In the genomic region with DNA sequence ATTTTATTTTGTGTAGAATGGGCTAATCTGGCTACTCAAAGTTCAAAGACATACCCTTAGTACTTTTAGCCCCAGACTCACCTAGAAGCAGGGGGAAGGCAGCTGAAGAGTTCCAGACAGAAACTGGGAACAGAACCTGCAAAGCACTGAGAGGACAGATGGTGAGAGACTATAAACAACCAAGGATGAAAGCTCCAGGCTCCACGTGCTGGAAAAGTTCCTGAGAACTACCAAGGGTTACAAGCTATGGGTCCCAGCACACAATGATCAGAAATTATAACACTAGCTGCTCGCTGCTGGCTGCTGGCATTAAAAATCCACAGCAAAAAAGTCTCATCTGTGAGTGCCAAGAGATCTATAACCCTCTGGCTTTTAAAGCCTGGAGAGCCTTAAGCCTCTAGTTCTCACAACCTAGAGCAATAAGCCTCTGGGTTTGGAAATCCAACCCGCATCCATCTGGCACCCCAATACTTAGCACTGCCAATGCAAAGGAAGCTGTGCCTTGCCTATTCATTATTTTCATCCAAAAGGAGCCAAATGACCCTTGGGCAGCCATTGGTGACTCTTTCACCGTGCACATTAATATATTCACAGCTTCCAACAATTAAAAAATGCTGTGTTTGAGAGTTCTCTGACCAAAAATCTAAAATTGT, we compare ENCODE assay signal across 25 mouse cellular contexts.
A peak's percentile ranks its signal among the peaks of the same experiment; 100 is the strongest.
DNase-seq lines count a peak whose midpoint lies in the region; ATAC-seq and TF ChIP-seq lines count a peak whose summit lies in the region.
"Had no signal": no experiment of that assay in that cellular context is flagged by ENCODE, and none has a peak within 500 bp of the region (broad histone marks: within the 10 kb centered on the region; RNA-seq: fewer than 3 reads in every experiment).

No protein-coding gene starts in this region.

- H3K4me1 ChIP-seq in cerebellum, adult 2 months (ENCODE audit: control insufficient read depth, insufficient read depth, low read length), result peaks cover under 1% of the 10 kb centered on the region; the same call in 1 of the 2 replicates
- H3K4me1 ChIP-seq in intestine, embryonic 16.5 days (ENCODE audit: control insufficient read depth, insufficient read depth, low read length), result no peaks in the 10 kb centered on the region
- H3K4me1 ChIP-seq: embryonic facial prominence, embryonic 10.5 days; embryonic facial prominence, embryonic 15.5 days; forebrain, embryonic 12.5 days; hindbrain, embryonic 10.5 days; kidney, embryonic 15.5 days; lung, embryonic 15.5 days; midbrain, embryonic 12.5 days had no signal

- no peak overlapping the region for H3K4me2 ChIP-seq in intestine, embryonic 16.5 days (ENCODE audit: low read depth, low read length)
- H3K4me2 ChIP-seq: embryonic facial prominence, embryonic 15.5 days; forebrain, embryonic 12.5 days; kidney, embryonic 15.5 days; limb, embryonic 13.5 days; liver, embryonic 11.5 days; lung, embryonic 15.5 days; midbrain, embryonic 12.5 days; neural tube, embryonic 13.5 days had no signal

- no peak overlapping the region for H3K9ac ChIP-seq in intestine, embryonic 16.5 days (ENCODE audit: low read depth, low read length)
- H3K9ac ChIP-seq: embryonic facial prominence, embryonic 15.5 days; forebrain, embryonic 12.5 days; kidney, embryonic 15.5 days; limb, embryonic 13.5 days; lung, embryonic 15.5 days; midbrain, embryonic 12.5 days; neural tube, embryonic 13.5 days had no signal

- no peak for TF ChIP-seq CTCF in cerebellum, adult 2 months (IDR thresholded peaks at IDR 0.05; ENCODE audit: borderline replicate concordance, insufficient read depth, low read depth, low read length)

- peak; percentile 59; the same call in 1 of the 2 replicates for ATAC-seq in frontal cortex, adult (ENCODE audit: low TSS enrichment)
- no peak for ATAC-seq in intestine, embryonic 16.5 days
- ATAC-seq: Patski had no signal

- H3K27me3 ChIP-seq in cerebellum, adult 2 months (ENCODE audit: control insufficient read depth, insufficient read depth, low read length), result no peaks in the 10 kb centered on the region
- H3K27me3 ChIP-seq in intestine, embryonic 16.5 days (replicated peaks; ENCODE audit: control insufficient read depth, insufficient read depth, low read length), result no peaks in the 10 kb centered on the region
- H3K27me3 ChIP-seq: embryonic facial prominence, embryonic 15.5 days; forebrain, embryonic 12.5 days; kidney, embryonic 15.5 days; limb, embryonic 13.5 days; lung, embryonic 15.5 days; midbrain, embryonic 12.5 days; neural tube, embryonic 13.5 days had no signal

- no peaks in the 10 kb centered on the region for H3K9me3 ChIP-seq in intestine, embryonic 16.5 days (ENCODE audit: control insufficient read depth, low read length)
- H3K9me3 ChIP-seq: embryonic facial prominence, embryonic 10.5 days; embryonic facial prominence, embryonic 15.5 days; forebrain, embryonic 12.5 days; hindbrain, embryonic 10.5 days; kidney, embryonic 15.5 days; limb, embryonic 13.5 days; lung, embryonic 15.5 days; midbrain, embryonic 12.5 days; neural tube, embryonic 13.5 days had no signal

- H3K36me3 ChIP-seq in intestine, embryonic 16.5 days (ENCODE audit: control insufficient read depth, insufficient read depth, low read length), result no peaks in the 10 kb centered on the region
- H3K36me3 ChIP-seq: embryonic facial prominence, embryonic 10.5 days; embryonic facial prominence, embryonic 15.5 days; forebrain, embryonic 12.5 days; hindbrain, embryonic 10.5 days; kidney, embryonic 15.5 days; limb, embryonic 13.5 days; lung, embryonic 15.5 days; midbrain, embryonic 12.5 days; neural tube, embryonic 13.5 days had no signal

- 13% methylated on average over 4 of the region's 4 CpGs for WGBS in cerebellum, adult 2 months
- WGBS in intestine, embryonic 16.5 days, result 76% methylated on average over 4 of the region's 4 CpGs

- no peak for TF ChIP-seq POLR2A in cerebellum, adult 2 months (IDR thresholded peaks at IDR 0.05; ENCODE audit: borderline replicate concordance, insufficient read depth, low read length)

- DNase-seq in frontal cortex, postnatal 14 days (ENCODE audit: low spot score in 2 of 2), result no peak
- peak; percentile 5 for DNase-seq in layer of hippocampus, adult 9-11 months
- DNase-seq in layer of hippocampus, postnatal 25 days (ENCODE audit: extremely low spot score in 1 of 2, low spot score in 1 of 2), result no peak
- peak; percentile 14 to 41 for DNase-seq in cerebellum, adult 2 months
- DNase-seq in cerebellum, postnatal 14 days, result peak; percentile 16 to 33
- DNase-seq in adrenal gland, postnatal 25 days, result no peak
- DNase-seq: adrenal gland, postnatal 10 days; gastrocnemius, postnatal 10 days; heart, postnatal 14 days; kidney, adult 18-20 months; kidney, postnatal 25 days; thymus, postnatal 4 days had no signal

- no peak overlapping the region for H3K4me3 ChIP-seq in cerebellum, adult 2 months (replicated peaks; ENCODE audit: insufficient read depth, low read depth, low read length)
- H3K4me3 ChIP-seq in intestine, embryonic 16.5 days (ENCODE audit: low read length), result no peak overlapping the region
- H3K4me3 ChIP-seq: embryonic facial prominence, embryonic 10.5 days; embryonic facial prominence, embryonic 15.5 days; forebrain, embryonic 12.5 days; hindbrain, embryonic 10.5 days; kidney, embryonic 15.5 days; limb, embryonic 13.5 days; lung, embryonic 15.5 days; midbrain, embryonic 12.5 days; neural tube, embryonic 13.5 days had no signal

- H3K27ac ChIP-seq in cerebellum, adult 2 months (ENCODE audit: insufficient read depth, low read length), result no peak overlapping the region
- no peak overlapping the region for H3K27ac ChIP-seq in intestine, embryonic 16.5 days (ENCODE audit: low read length)
- H3K27ac ChIP-seq: embryonic facial prominence, embryonic 10.5 days; embryonic facial prominence, embryonic 15.5 days; forebrain, embryonic 12.5 days; hindbrain, embryonic 10.5 days; kidney, embryonic 15.5 days; limb, embryonic 13.5 days; lung, embryonic 15.5 days; midbrain, embryonic 12.5 days; neural tube, embryonic 13.5 days had no signal

Comparison
In these comparisons a context has a peak if more than half of its experiments do, and no peak if none do; other contexts are left out.
1. DNase-seq: peak in layer of hippocampus, adult 9-11 months (single experiment), cerebellum, adult 2 months (2 of 2) and cerebellum, postnatal 14 days (2 of 2); none in frontal cortex, postnatal 14 days (0 of 2), layer of hippocampus, postnatal 25 days (0 of 2) and adrenal gland, postnatal 25 days (single experiment).